Mouse (Mus musculus) cortical plate, adult 2 months (tissue): ENCODE results near the gene Grk3. TPM values are rescaled to one million over a fixed set of nuclear protein-coding genes. Genes with fewer than 3 reads are reported as not detected.

ENCODE experiments used
- H3K27ac ChIP-seq: fragments of 200-500 bp; 2 replicates; pipeline ENCODE4 v1.5.1; 2012; ENCODE audit warnings: low read length, control low read depth, inconsistent platforms; ENCODE audit not compliant: insufficient read depth
- H3K4me1 ChIP-seq: fragments of 200-500 bp; 2 replicates; pipeline ENCODE4 v1.6.1; 2011; ENCODE audit warnings: low read length; ENCODE audit not compliant: control insufficient read depth, insufficient read depth
- H3K4me3 ChIP-seq: fragments of 200-500 bp; 2 replicates; pipeline ENCODE4 v1.5.1; 2011; ENCODE audit warnings: mild to moderate bottlenecking, low read length, control low read depth; ENCODE audit not compliant: insufficient read depth
- CTCF ChIP-seq: fragments of 200-500 bp; IDR thresholded peaks from 2 replicates; pipeline ENCODE4 v1.5.1; 2011; ENCODE audit warnings: mild to moderate bottlenecking, control low read depth, low read length; ENCODE audit not compliant: insufficient read depth; ENCODE audit errors: extremely low read depth
- POLR2A ChIP-seq: fragments of 200-500 bp; IDR thresholded peaks from 2 replicates; pipeline ENCODE4 v1.6.1; 2011; ENCODE audit warnings: mild to moderate bottlenecking, low read length, control low read depth; ENCODE audit not compliant: insufficient read depth; ENCODE audit errors: extremely low read depth
- polyA plus RNA-seq: library from polyadenylated mRNA; depleted of rRNA; stranded (reverse); fragments of >200 nt; gene quantifications from 2 replicates; pipeline ENCODE4 v1.2.3, GENCODE M21; 2012

The Grk3 gene
- polyA plus RNA-seq, 1 experiment = 51.1 TPM

GRCm38 (mm10) chr5:112979710-112980109 lies 35.9 kb downstream of the Grk3 start:
- H3K27ac ChIP-seq = no peak overlapping the region
- H3K4me1 ChIP-seq = no peaks in the 10 kb centered on the region
- TF ChIP-seq CTCF (no peak), POLR2A (no peak)
- no peak overlapping the region for H3K4me3 ChIP-seq

DNA sequence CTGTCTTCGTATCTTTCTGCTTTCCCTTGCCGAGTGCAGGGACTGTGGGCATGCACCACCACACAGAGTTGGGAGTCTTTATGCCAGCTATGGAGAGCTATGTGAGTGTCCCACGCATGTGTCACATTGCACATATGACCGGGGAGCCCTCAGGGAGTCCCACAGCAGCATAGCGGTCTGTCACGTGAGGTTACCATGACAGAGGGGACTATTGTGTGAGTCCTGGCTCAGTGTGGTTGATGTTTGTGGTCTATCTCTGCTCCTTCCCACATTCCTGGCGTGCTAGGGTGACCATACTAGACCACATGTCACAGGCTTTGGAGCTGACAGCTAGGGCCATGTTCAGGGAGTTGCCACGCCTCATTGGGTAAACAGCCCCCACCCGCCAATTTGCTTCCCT lies 36.4 kb downstream of the Grk3 start:
- H3K27ac ChIP-seq = no peak overlapping the region
- no peak overlapping the region for H3K4me3 ChIP-seq
- H3K4me1 ChIP-seq = no peaks in the 10 kb centered on the region
- no peak for TF ChIP-seq POLR2A

DNA sequence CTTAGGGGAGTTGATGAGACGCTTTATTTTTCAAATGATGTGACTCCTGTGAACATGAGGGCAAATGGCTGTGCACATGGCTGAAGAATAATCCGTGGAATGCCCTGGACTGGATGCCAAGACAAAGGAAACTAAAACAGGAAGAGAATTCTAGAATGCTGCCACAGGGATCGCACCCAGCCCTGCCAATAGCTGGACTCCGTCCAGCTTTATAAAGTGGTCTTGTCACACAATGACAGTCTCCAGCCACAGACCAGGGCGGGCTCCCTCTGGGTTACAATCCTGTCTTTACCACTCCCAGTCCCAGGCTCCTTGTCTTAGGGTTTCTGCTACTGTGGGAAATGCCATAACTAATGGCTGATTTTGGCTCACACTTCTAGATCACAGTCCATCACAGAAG lies 38.5 kb downstream of the Grk3 start:
- TF ChIP-seq POLR2A (no peak), CTCF (no peak)

DNA sequence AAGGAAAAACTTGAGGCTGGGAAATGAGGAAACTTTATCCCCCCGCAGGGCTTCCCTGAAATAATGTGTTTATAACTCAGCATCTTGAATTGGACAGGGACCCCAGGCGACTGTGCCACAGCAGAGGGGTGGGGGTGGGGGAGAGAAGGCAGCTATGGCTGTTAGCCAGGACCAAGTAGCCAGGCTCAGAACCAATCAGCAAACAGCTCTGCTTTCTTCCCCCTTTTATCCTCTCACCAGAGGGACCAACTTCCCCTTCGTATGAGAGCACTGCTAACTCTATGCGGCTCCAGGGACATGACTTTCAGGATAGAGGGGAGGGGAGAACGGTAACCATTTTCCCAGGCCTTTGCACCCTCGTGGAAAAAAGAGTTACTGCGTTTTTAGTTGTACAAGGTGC lies 42.0 kb downstream of the Grk3 start:
- no peak overlapping the region for H3K4me3 ChIP-seq
- no peak overlapping the region for H3K27ac ChIP-seq
- no peak for TF ChIP-seq CTCF
- no peak for TF ChIP-seq POLR2A
- no peaks in the 10 kb centered on the region for H3K4me1 ChIP-seq

More for the DNA sequence above, 38.5 kb downstream of the Grk3 start:
- Histone ChIP-seq H3K27ac (no peak overlapping the region), H3K4me1 (no peaks in the 10 kb centered on the region), H3K4me3 (no peak overlapping the region)

DNA sequence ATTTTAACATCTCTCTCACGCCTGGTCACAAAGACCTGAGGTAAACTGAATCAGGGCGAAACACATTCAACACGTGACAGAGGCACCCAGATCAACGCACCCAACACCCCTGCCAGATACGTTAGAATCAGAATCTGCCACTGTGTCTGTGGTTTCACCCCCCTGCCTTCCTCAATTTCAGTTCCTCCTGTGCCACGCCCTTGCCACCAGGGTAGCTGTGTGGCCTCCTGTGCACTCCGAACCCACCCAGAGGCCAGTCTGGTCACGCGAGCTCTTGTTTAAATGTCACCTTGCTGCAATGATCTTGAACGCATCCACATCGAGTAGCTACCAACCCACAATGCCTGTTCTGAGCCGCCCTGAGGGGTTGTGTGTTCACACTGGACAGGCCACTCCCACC lies 43.3 kb downstream of the Grk3 start:
- H3K27ac ChIP-seq = no peak overlapping the region
- TF ChIP-seq CTCF (no peak), POLR2A (no peak)
- H3K4me1 ChIP-seq = peaks cover under 1% of the 10 kb centered on the region; the same call in 1 of the 2 replicates
- H3K4me3 ChIP-seq = no peak overlapping the region

DNA sequence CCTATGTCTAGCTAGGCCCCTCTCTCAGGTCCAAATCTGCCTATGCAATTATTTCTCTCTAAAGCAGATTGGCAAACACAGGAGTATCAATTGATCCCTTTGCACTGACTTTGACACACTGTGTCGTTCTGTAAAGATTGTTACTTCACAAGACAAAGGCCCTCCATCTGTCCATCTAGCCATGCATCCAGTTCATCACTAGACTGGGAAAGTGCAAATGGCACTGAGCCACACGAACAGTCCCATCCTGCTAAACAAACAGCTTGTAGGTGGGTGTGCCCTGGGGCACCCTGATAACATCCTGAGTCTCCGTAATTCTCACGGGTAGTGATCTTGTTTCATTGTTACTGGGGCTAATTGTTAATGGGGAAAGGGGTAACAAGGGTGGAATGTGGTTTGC lies 52.1 kb downstream of the Grk3 start:
- peaks cover 3% of the 10 kb centered on the region; the same call in 1 of the 2 replicates for H3K4me1 ChIP-seq
- no peak overlapping the region for H3K27ac ChIP-seq
- no peak overlapping the region for H3K4me3 ChIP-seq
- TF ChIP-seq CTCF = no peak
- TF ChIP-seq POLR2A = no peak

- TF ChIP-seq POLR2A (no peak), CTCF (no peak)
- Histone ChIP-seq H3K4me1 (peaks cover 5% of the 10 kb centered on the region), H3K4me3 (no peak overlapping the region), H3K27ac (no peak overlapping the region)
These were observed 53.4 kb downstream of the Grk3 start for GRCm38 (mm10) chr5:112962166-112962565.

DNA sequence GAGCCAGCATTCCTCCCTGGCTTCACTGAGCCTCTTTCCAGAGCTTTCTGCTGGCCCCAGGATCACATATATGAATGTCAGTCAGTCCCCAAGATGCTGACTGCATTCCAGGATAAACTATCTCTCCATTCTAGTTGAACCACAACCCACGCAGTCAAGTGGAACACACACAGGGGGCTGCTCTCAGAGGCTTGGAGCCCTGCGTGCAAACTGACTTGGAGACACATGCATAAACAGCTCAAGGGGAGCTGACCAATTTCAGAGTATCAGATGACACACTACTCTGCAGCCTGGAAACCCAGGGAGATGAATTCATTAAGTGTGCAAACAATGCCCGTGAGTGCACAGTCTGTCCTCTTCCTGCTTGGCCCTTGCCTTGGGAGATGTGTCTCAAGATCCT lies 54.7 kb downstream of the Grk3 start:
- Histone ChIP-seq H3K4me1 (peaks cover 4% of the 10 kb centered on the region), H3K27ac (no peak overlapping the region), H3K4me3 (no peak overlapping the region)
- TF ChIP-seq POLR2A = no peak
- TF ChIP-seq CTCF = no peak

- Histone ChIP-seq H3K4me3 (no peak overlapping the region), H3K4me1 (peaks cover 4% of the 10 kb centered on the region), H3K27ac (no peak overlapping the region)
- TF ChIP-seq POLR2A = no peak
- TF ChIP-seq CTCF = no peak
These were observed 57.3 kb downstream of the Grk3 start for GRCm38 (mm10) chr5:112958293-112958692.

DNA sequence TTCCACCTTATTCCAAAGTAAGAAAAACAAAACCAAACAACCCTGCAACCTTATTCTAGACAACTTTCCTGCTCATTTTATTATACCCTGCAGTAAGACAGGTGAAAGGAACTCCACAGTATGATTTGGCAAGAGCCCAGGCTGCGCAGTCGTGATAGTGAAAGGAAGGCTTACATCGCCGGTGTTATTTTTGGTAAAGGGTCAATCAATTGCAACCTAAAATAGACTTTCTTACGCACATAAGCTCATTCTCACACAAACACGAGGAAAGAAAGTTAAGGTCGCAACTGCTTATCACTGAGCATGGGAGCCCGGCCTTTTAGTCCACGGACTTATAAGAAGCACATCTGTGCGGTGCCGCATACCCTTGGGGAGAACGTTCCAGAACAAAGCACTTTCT lies 58.8 kb downstream of the Grk3 start:
- TF ChIP-seq POLR2A = no peak
- no peak for TF ChIP-seq CTCF
- Histone ChIP-seq H3K27ac (no peak overlapping the region), H3K4me1 (peaks cover 4% of the 10 kb centered on the region), H3K4me3 (no peak overlapping the region)

GRCm38 (mm10) chr5:112956368-112956767 lies 59.2 kb downstream of the Grk3 start:
- Histone ChIP-seq H3K4me3 (no peak overlapping the region), H3K27ac (no peak overlapping the region), H3K4me1 (peaks cover 4% of the 10 kb centered on the region)
- no peak for TF ChIP-seq CTCF
- no peak for TF ChIP-seq POLR2A

DNA sequence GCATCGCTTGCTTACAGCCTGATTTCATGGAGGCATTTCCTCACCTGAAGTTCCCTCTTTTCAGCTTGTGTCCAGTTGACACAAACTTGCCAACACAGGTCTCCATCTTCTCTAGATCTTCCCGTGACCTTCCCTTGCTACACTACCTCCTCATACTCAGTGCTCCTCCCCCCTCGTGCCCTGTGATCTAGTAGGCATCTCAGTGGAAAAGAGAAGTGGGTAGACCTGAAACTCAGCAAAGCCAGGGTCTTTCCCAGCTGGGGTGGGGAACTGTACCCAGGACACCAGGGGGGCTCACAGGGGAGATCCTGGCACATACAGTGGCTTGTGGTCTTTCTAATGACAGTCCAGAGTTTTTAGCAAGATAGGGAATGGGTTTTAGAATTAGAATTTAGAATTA lies 64.7 kb downstream of the Grk3 start:
- TF ChIP-seq CTCF (no peak), POLR2A (no peak)
- Histone ChIP-seq H3K4me3 (no peak overlapping the region), H3K4me1 (peaks cover 2% of the 10 kb centered on the region; the same call in 1 of the 2 replicates), H3K27ac (no peak overlapping the region)
